Mouse (Mus musculus) thymus, postnatal 10 days (tissue): Measurements from ENCODE around the gene Pgc.

Source experiments
- DNase-seq, 2 experiments: peaks; one replicate each; pipeline ENCODE4 v3.0.0; 2021; ENCODE audit warnings: low spot score in 2 of 2

Gene Pgc

DNA sequence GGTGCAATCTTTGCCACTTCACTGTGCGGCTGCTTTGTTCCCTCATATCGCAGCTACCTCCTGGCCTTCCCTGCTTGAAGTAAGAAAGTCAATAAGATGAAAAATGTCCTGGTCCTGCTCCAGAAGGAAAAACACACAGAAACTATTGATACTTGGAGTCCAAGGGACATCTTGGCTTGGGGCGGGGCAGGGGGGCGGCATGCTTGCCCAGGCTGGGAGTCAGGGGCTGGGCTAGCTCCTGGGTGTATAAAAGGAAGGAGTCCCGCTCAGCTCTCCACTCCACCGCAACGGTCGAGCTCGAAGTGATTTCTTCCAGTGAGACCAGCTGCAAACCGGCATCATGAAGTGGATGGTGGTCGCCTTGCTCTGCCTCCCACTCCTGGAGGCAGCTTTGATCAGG, at the start of gene Pgc:
Gene Pgc (plus strand): TSS at position 277 of the 400 bp plus-strand sequence.
- no peak for DNase-seq

GRCm38 (mm10) chr17:47678238-47678637, 48.4 kb upstream of the Pgc start:
- DNase-seq: no peak

DNA sequence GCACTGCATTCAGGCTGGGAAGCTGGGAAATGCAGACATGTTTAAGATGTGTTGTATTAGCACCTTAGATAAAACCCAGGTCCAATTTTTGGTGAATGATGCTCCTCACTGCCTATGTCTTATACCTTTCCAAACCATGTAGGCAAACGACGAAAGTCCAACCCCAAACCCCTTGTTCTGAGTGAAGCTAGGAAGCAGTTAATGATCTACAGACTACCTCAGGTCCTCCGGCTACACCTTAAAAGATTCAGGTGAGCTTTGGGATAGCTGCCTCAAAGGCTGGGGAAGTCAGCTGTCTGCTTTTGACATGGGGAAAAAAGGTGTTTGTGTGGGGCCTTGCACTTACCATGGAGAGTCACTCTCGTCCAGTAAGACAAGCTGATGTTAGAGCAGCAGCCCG, 47.9 kb upstream of the Pgc start:
- DNase-seq: no peak

GRCm38 (mm10) chr17:47682836-47683235, 43.8 kb upstream of the Pgc start:
- DNase-seq: no peak

- peak; percentile 88 to 90 for DNase-seq
These were observed 39.0 kb upstream of the Pgc start for GRCm38 (mm10) chr17:47687409-47688343.

GRCm38 (mm10) chr17:47688344-47688607, 38.4 kb upstream of the Pgc start, which contains the start of gene Tomm6:
TSS of gene Tomm6 (minus strand) at chr17:47688386.
- DNase-seq: no peak

- peak; percentile 26 to 52 for DNase-seq
These were observed 37.8 kb upstream of the Pgc start, which contains the start of gene Frs3 for GRCm38 (mm10) chr17:47688608-47689575. TSS of gene Frs3 (plus strand) at chr17:47689030.

- DNase-seq: no peak
These were observed 36.7 kb upstream of the Pgc start for GRCm38 (mm10) chr17:47689894-47690293.

DNA sequence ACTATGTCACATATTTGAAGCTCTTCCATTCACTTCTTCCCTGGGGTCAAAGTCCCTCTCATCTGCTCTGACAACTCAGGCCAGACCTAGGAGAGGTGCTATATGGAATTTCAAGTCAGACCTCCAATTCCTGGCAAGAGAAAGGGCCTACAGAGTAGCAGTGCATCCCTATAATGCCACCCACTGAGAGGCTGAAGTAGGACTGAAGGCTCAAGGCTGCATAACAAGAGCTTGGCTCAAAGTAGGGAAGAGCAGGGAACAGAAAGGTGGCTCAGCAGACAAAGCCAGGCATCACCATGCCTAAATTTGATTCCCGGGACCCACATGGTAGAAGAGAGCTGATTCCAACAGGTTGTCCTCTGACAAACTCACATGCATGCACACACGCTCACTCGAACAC, 35.0 kb upstream of the Pgc start:
- DNase-seq: no peak

- DNase-seq: no peak
These were observed 32.8 kb upstream of the Pgc start for GRCm38 (mm10) chr17:47693671-47694441.

DNA sequence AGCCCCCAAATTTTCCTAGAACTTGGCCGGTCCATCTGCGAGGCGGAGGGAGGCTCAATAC, 32.4 kb upstream of the Pgc start, which contains the start of gene Gm21981:
Gene Gm21981 (minus strand): TSS at position 14 of the 61 bp plus-strand sequence.
- DNase-seq: no peak

- DNase-seq: peak; percentile 91 to 99
These were observed 31.9 kb upstream of the Pgc start, which contains the start of gene Prickle4 for GRCm38 (mm10) chr17:47694503-47695336. TSS of gene Prickle4 (minus strand) at chr17:47694736.

DNA sequence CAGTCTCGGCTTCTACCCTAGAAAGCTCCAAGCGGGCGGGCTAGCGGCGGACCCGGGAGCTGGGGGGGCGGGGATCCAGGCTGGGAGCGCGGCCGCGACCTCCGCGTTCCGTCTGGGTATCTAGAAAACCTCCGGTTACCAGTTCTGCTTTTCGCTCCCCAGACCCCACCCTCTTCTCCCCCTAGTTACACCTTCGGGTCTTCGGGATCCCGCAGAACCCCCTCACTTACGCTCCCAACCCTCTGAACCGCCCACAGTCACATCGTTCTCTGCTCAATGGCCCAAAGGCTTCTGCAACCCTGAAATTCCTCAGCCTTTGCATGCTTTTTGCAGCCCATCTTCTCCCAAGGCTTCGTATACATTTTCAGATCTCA, 31.3 kb upstream of the Pgc start:
- no peak for DNase-seq

- no peak for DNase-seq
These were observed 28.5 kb upstream of the Pgc start for GRCm38 (mm10) chr17:47698156-47698555.

DNA sequence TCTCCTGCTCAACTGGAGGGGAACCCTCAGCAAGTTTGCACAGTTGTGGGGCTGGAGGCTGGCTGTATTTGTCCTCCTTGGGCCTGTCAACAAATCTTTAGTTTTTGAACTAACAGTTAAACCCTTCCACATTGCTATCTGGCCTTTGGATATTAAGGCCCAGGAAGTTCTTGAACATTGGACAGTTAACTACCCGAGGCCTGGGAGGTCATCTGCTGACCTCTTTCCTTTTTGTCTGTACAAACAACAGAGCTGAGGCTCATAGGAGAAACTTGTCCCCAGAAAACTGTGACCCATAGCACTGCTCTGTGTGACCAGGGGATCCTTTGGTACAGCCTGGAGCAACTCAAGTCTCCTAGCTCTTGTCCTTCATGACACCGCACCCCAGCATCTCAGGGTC, 27.6 kb upstream of the Pgc start:
- DNase-seq: no peak

- no peak for DNase-seq
These were observed 24.8 kb upstream of the Pgc start for GRCm38 (mm10) chr17:47701793-47702192.

DNA sequence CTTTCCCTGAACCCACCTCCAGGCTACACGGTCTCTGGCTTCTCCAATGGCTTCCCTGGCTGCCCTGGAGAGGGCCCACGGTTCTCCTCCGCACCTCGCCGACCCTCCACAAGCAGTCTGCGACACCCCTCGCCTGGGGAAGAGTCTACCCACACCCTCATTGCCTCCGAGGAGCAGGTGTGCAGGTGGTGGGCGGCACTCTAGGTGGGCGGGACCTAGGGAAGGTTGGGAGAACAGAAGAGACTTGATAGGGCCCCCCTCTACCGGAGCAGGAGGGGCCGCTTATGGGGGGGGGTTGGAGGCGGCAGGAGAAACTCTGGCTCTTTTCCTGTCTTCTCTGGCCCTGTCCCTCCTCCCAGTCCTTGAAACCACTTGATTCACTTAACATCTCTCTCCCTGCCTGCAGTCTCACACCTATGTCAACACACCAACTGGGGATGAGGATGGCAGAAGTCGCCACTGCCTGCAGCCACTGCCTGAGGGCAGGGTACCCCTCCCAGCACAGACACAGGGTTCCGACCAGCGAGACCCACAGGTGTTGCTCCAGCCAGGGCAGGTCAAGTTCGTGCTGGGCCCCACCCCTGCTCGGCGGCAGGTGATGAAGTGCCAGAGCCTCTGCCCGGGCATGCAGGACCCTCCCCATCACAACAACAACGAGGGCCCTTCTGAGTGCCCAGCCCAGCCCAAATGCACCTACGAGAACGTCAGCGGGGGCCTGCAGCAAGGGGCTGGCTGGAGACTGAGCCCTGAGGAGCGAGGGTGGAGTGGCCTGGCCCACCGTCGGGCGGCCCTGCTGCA, 23.9 kb upstream of the Pgc start:
- no peak for DNase-seq

DNA sequence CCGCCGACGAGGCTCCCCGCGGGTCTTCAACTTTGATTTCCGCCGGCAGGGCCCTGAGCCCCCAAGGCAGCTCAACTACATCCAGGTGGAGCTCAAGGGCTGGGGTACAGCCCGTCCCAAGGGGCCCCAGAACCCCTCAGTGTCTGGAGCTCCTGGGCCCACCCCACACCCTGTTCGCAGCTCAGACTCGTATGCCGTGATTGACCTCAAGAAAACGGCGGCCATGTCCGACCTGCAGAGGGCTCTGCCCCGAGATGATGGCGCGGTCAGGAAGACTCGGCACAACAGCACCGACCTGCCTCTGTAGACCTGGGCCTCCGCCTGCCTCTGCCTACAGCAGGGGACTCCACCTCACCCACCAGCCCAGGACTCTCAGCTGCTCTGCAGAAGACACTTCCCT, 23.1 kb upstream of the Pgc start:
- no peak for DNase-seq

- peak in 1 of 2 experiments; percentile 14 for DNase-seq
These were observed 21.9 kb upstream of the Pgc start for GRCm38 (mm10) chr17:47704692-47705091.

DNA sequence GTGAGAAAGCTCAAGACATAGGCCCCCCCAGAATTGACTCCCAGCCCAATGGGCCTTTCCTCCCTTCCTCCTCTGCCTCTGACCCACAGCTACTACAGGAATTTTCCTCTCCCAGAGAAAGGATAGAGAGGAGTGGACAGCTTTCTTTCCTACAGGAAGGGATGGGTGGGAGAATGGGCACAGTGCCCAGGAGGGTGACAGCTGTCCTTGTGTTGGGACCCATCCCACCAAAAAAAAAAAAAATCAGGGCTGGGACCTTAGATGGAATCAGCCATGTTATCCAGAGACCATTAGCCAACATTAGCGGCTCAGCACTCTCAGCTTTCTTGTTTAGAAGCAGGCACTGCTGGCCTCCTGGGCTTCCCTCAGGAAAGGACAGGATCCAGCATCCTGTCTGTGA, 20.4 kb upstream of the Pgc start:
- DNase-seq: no peak

GRCm38 (mm10) chr17:47707961-47708360, 18.7 kb upstream of the Pgc start:
- no peak for DNase-seq
